Mouse (Mus musculus) liver, embryonic 16.5 days (tissue): ENCODE results near the gene Ccdc138. TPM values are rescaled to one million over a fixed set of nuclear protein-coding genes. Genes with fewer than 3 reads are reported as not detected.

Experiments
- ATAC-seq: fragments of 200-750 bp; cut with Nextera tagmentation; 2 replicates; pipeline ENCODE4 v1.8.0; 2017; ENCODE audit warnings: low read depth, mild to moderate bottlenecking, moderate number of reproducible peaks, moderate library complexity
- H3K27ac ChIP-seq: fragments of 300-500 bp; sonication (generic); 2 replicates; pipeline ENCODE4 v1.5.1; 2014; ENCODE audit warnings: mild to moderate bottlenecking, low read length
- H3K27me3 ChIP-seq: fragments of 300-500 bp; sonication (generic); 2 replicates; pipeline ENCODE4 v1.6.1; 2014; ENCODE audit warnings: low read depth, low read length, mixed read lengths; ENCODE audit not compliant: control insufficient read depth, insufficient read depth
- H3K36me3 ChIP-seq: fragments of 300-500 bp; sonication (generic); 2 replicates; pipeline ENCODE4 v1.6.1; 2014; ENCODE audit warnings: mild to moderate bottlenecking; ENCODE audit not compliant: control insufficient read depth, insufficient read depth
- H3K4me1 ChIP-seq: fragments of 300-500 bp; sonication (generic); 2 replicates; pipeline ENCODE4 v1.6.1; 2014; ENCODE audit warnings: low read depth, low read length, mixed read lengths; ENCODE audit not compliant: control insufficient read depth
- H3K4me2 ChIP-seq: fragments of 300-500 bp; sonication (generic); 2 replicates; pipeline ENCODE4 v1.6.1; 2014; ENCODE audit warnings: low read depth, low read length, mixed read lengths
- H3K4me3 ChIP-seq: fragments of 300-500 bp; sonication (generic); 2 replicates; pipeline ENCODE4 v1.5.1; 2014; ENCODE audit warnings: low read depth, mild to moderate bottlenecking, low read length
- H3K9ac ChIP-seq: fragments of 300-500 bp; sonication (generic); 2 replicates; pipeline ENCODE4 v1.6.1; 2014; ENCODE audit warnings: low read depth, low read length
- H3K9me3 ChIP-seq: fragments of 300-500 bp; sonication (generic); replicated peaks from 2 replicates; pipeline ENCODE4 v1.6.1; 2016; ENCODE audit warnings: low read length; ENCODE audit not compliant: control insufficient read depth
- WGBS: fragments of 180-500 bp; shearing (Covaris S2); extraction: QIAGEN DNeasy Blood & Tissue Kit; methylation state at CpG from one replicate; pipeline ENCODE4 v1.1.7; 2014; ENCODE audit not compliant: insufficient replicate concordance; 5-methylcytosine and 5-hydroxymethylcytosine counted together
- polyA plus RNA-seq: library from polyadenylated mRNA; unstranded; fragments of >200 nt; fragmentation: Nextera tagmentation; extraction: Ambion mirVana; gene quantifications from 2 replicates; pipeline ENCODE4 v1.2.1, GENCODE M21; 2015

The Ccdc138 gene
- 2.5 and 2.7 TPM in 2 replicates for polyA plus RNA-seq

DNA sequence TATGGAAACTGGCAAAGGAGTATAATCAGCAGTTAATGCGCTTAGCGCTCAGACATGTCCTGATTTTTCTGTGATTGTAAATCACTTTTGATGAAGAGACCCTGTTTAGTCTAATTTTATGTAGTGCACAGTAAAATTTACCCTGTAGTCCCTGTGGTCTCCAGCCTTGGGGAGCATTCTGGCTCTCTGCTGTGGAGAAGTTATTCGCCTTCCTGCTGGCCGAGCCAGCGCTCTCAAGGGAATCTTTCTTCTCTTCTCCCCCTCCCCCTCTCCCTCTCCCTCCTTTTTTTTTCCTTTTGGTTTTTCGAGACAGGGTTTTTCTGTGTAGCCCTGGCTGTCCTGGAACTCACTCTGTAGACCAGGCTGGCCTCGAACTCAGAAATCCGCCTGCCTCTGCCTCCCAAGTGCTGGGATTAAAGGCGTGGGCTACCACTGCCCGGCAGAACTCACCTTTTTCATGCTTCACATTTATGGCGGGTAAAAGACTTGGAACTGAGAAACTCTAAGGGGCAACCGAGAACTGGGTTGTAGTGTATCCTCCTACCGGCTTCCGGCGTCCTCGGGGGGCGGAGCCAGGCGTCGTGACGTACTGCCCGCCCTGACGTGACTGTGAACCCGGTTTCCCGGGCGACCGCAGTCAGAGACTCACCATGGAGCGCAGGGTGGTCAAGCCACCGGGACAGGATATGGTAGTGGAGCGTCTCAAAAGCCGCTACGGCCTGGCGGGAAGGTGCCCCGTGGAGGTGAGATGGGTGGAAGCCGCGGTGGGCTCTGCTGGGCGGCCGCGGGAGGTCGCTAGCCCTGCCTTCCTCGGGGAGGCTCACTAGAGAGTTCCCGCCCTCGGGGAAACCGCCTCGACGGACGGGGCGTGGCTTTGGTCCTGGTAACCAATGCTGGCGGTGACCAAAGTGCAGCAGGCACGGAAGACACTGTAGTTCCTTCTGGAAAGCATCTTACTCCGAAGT, at the start of gene Ccdc138:
Gene Ccdc138 (plus strand): TSS at position 629 of the 965 bp plus-strand sequence.
- Histone ChIP-seq H3K9ac (peak within 1 kb of the TSS; percentile 78), H3K9me3 (no peaks in the 10 kb centered on the region), H3K36me3 (peaks cover 21% of the 10 kb centered on the region), H3K4me1 (peaks cover 13% of the 10 kb centered on the region), H3K27me3 (no peaks in the 10 kb centered on the region), H3K4me3 (peak within 1 kb of the TSS; percentile 96), H3K4me2 (peak within 1 kb of the TSS; percentile 87), H3K27ac (peak within 1 kb of the TSS; percentile 90)
- ATAC-seq = peak; percentile 99
- WGBS = under 1% methylated on average over 50 of the region's 50 CpGs

DNA sequence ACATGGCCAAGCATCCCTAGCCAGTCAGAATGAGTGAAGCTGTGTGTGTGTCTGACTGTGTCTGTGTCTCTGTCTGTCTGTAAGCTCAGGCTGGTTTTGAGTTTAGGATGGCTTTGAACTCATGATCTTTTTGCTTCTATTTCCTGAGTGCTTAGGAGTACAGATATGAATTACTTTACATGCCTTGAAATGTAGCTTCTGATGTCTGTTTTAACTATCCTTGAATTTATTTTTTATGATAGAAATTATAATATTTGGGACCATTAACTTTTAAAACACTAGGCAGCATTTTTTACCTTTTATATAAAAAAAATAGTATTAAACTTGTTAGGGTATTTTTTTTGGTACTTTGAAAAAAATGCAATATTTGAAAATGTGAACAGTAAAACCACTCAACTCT, 46.2 kb upstream of the Ccdc138 start:
- Histone ChIP-seq H3K9ac (peak overlapping the region; percentile 31; the same call in 1 of the 2 replicates), H3K9me3 (no peaks in the 10 kb centered on the region), H3K36me3 (peaks cover 28% of the 10 kb centered on the region), H3K27me3 (no peaks in the 10 kb centered on the region), H3K4me1 (peaks cover 12% of the 10 kb centered on the region), H3K4me3 (no peak overlapping the region), H3K4me2 (peak overlapping the region; percentile 42), H3K27ac (peak overlapping the region; percentile 90)
- no peak for ATAC-seq

DNA sequence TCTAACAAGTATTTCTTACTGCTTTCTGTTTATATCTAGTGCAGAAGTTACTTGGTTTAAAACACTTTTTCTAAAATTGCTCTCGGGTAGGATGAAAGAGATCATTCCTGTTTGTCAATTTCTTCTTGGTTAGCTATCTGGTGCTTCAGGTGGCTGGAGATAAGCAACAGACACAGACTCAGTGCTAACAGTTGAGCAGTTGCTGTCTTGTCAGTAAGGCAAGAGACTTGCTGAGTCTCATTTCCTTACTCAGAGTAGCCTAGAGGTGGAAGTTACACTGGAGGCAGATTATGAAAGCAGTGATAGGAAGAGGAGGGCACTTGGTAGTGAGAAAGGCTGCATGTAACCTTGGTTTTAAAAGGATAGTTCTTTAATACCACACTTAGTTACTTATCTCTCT, 45.6 kb upstream of the Ccdc138 start:
- WGBS = 7% methylated on average over 1 of the region's 1 CpGs

DNA sequence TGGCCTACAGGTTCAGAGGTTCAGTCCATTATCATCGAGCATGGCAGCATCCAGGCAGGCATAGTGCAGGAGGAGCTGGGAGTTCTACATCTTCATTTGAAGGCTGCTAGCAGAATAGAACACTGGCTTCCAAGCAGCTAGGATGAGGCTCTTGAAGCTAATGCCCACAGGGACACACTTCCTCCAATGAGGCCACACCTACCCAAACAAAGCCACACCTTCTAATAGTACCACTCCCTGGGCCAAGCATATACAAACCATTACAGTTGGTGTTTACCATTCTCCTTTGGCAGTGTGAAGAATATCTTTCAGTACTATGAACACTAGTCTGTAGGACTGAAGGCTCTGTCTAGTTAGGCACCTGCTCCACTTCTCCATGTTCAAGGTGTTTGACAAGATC, 37.9 kb upstream of the Ccdc138 start:
- Histone ChIP-seq H3K4me2 (no peak overlapping the region), H3K4me3 (no peak overlapping the region), H3K4me1 (no peaks in the 10 kb centered on the region), H3K27me3 (no peaks in the 10 kb centered on the region), H3K9ac (no peak overlapping the region), H3K9me3 (no peaks in the 10 kb centered on the region), H3K36me3 (peaks cover 68% of the 10 kb centered on the region), H3K27ac (no peak overlapping the region)
- 81% methylated on average over 1 of the region's 1 CpGs for WGBS
- 0 out of 2 replicates have a peak, but pooled peaks have one; percentile 11 for ATAC-seq

More for the DNA sequence above, 45.6 kb upstream of the Ccdc138 start:
- no peaks in the 10 kb centered on the region for H3K27me3 ChIP-seq
- peaks cover 12% of the 10 kb centered on the region for H3K4me1 ChIP-seq
- 0 out of 2 replicates have a peak overlapping the region, but pooled peaks have one; percentile 1 for H3K4me2 ChIP-seq
- peak overlapping the region; percentile 69 for H3K27ac ChIP-seq
- peaks cover 30% of the 10 kb centered on the region for H3K36me3 ChIP-seq
- peak; percentile 92 for ATAC-seq
- no peak overlapping the region for H3K9ac ChIP-seq
- H3K4me3 ChIP-seq = no peak overlapping the region
- no peaks in the 10 kb centered on the region for H3K9me3 ChIP-seq

DNA sequence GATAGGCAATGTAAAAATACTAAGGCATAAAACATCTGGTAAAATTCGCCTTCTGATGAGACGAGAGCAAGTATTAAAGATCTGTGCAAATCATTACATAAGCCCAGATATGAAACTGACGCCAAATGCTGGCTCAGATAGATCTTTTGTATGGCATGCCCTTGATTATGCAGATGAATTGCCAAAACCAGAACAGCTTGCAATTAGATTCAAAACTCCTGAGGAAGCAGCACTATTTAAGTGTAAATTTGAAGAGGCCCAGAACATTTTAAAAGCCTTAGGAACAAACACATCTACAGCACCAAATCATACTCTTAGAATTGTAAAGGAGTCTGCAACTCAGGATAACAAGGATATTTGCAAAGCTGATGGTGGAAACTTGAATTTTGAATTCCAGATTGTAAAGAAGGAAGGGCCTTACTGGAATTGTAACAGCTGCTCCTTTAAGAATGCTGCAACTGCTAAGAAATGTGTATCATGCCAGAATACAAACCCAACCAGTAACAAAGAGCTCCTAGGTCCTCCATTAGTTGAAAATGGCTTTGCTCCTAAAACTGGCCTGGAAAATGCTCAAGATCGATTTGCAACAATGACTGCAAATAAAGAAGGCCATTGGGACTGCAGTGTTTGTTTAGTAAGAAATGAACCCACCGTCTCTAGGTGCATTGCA, 20.5 kb upstream of the Ccdc138 start:
- Histone ChIP-seq H3K36me3 (peaks cover 54% of the 10 kb centered on the region), H3K9me3 (no peaks in the 10 kb centered on the region), H3K27ac (no peak overlapping the region), H3K27me3 (no peaks in the 10 kb centered on the region), H3K4me1 (no peaks in the 10 kb centered on the region), H3K9ac (no peak overlapping the region), H3K4me3 (no peak overlapping the region), H3K4me2 (no peak overlapping the region)
- 82% methylated on average over 5 of the region's 5 CpGs for WGBS
- no peak for ATAC-seq

DNA sequence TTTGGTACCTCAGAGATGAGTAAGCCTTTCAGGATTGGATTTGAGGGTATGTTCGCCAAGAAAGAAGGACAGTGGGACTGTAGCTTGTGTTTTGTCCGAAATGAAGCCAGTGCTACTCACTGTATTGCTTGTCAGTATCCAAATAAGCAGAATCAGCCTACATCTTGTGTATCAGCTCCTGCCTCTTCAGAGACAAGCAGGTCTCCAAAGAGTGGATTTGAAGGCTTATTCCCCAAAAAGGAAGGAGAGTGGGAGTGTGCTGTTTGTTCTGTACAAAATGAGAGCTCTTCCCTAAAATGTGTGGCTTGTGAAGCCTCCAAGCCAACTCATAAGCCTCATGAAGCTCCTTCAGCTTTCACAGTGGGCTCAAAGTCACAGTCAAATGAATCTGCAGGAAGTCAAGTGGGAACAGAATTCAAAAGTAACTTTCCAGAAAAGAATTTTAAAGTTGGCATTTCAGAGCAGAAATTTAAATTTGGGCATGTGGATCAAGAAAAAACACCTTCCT, 19.6 kb upstream of the Ccdc138 start:
- Histone ChIP-seq H3K27ac (no peak overlapping the region), H3K36me3 (peaks cover 53% of the 10 kb centered on the region), H3K27me3 (no peaks in the 10 kb centered on the region), H3K4me2 (no peak overlapping the region), H3K9me3 (no peaks in the 10 kb centered on the region), H3K4me1 (no peaks in the 10 kb centered on the region), H3K4me3 (no peak overlapping the region), H3K9ac (no peak overlapping the region)
- ATAC-seq = no peak
- WGBS = 82% methylated on average over 2 of the region's 2 CpGs

DNA sequence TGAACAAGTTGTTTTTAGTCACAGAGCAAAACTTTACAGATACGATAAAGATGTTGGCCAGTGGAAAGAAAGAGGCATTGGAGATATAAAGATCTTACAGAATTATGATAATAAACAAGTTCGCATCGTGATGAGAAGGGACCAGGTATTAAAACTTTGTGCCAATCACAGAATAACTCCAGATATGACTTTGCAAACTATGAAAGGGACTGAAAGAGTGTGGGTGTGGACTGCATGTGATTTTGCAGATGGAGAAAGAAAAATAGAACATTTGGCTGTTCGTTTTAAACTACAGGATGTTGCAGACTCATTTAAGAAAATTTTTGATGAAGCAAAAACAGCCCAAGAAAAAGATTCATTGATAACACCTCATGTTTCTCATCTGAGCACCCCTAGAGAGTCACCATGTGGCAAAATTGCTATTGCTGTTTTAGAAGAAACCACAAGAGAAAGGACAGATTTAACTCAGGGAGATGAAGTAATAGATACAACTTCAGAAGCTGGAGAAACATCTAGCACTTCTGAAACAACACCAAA, 17.7 kb upstream of the Ccdc138 start:
- no peak overlapping the region for H3K4me2 ChIP-seq
- H3K9me3 ChIP-seq = no peaks in the 10 kb centered on the region
- H3K27me3 ChIP-seq = no peaks in the 10 kb centered on the region
- WGBS = 87% methylated on average over 4 of the region's 4 CpGs
- no peaks in the 10 kb centered on the region for H3K4me1 ChIP-seq
- no peak for ATAC-seq
- no peak overlapping the region for H3K9ac ChIP-seq
- no peak overlapping the region for H3K27ac ChIP-seq
- H3K36me3 ChIP-seq = peaks cover 57% of the 10 kb centered on the region
- no peak overlapping the region for H3K4me3 ChIP-seq

DNA sequence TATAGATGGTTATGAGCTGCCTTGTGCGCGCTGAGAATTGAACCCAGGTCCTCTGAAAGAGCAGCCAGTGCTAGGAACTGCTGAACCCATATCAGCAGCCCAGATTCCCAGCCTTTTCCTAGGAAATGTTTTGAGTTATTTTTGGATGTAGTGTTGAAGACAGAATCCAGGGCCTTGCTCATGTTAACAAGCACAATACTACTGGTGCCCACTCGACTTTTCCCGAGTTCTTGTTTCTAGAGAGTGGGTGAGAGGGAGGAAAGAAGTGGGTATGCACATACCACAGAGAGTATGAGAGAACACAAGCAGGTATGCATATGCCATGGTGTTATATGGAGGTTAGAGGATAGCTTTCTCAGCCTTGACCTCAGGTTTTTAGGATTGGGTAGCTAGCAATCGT, 6.7 kb upstream of the Ccdc138 start:
- Histone ChIP-seq H3K27ac (no peak overlapping the region), H3K27me3 (no peaks in the 10 kb centered on the region), H3K9me3 (no peaks in the 10 kb centered on the region), H3K36me3 (peaks cover 54% of the 10 kb centered on the region), H3K4me2 (no peak overlapping the region), H3K4me1 (no peaks in the 10 kb centered on the region), H3K9ac (no peak overlapping the region), H3K4me3 (no peak overlapping the region)
- ATAC-seq = no peak
- 85% methylated on average over 5 of the region's 5 CpGs for WGBS
